Mouse (Mus musculus) mouse embryonic stem cell (cell line): ENCODE results near the gene Gm17361.
"Not testable (repeated sequence)": the region's sequence is repeated elsewhere in the genome, so short reads cannot be mapped to it uniquely, and the experiment has no call there.

Experiments used
- in situ Hi-C, 2 experiments: fragments of 300-500 bp; cut with MboI; formaldehyde crosslinking; loops; 1 replicate in 1 of 2; 3 replicates in 1 of 2; pipeline ENCODE4 v1.14.3; 2019 to 2020; ENCODE audit warnings: low sequenced_read_pairs in 2 of 2, low pct_unique_long_range_greater_than_20kb in 1 of 2, mixed read lengths in 1 of 2; ENCODE audit not compliant: unreplicated experiment in 1 of 2

The Gm17361 gene

GRCm38 (mm10) chrX:125003863-125004262, at the start of gene Gm17361:
Gm17361 (plus strand) TSS chrX:125004163.
- in situ Hi-C loops: not testable (repeated sequence)
